Mouse (Mus musculus) ES-E14 (cell line): ENCODE data around the gene Ascl1. TPM values are rescaled to one million over a fixed set of nuclear protein-coding genes. Genes with fewer than 3 reads are reported as not detected.

Experiments used
- DNase-seq: peaks from one replicate; pipeline ENCODE4 v3.0.0-alpha.2; 2013; ENCODE audit warnings: low read depth, low spot score
- H3K27ac ChIP-seq: 2 replicates; pipeline ENCODE4 v1.5.1; 2012; ENCODE audit warnings: low read depth, mild to moderate bottlenecking, low read length, moderate library complexity, mixed read lengths; ENCODE audit not compliant: poor library complexity, insufficient read depth, severe bottlenecking
- H3K36me3 ChIP-seq: 2 replicates; pipeline ENCODE4 v1.6.1; 2012; ENCODE audit warnings: mild to moderate bottlenecking, low read length, moderate library complexity, mixed read lengths; ENCODE audit not compliant: control insufficient read depth, poor library complexity, insufficient read depth, severe bottlenecking
- H3K4me1 ChIP-seq, 2 experiments: fragments of 150-350 bp in 1 of 2; sonication (generic) in 1 of 2; 2 replicates each; pipeline ENCODE4 v1.6.1; 2012; ENCODE audit warnings: low read length in 2 of 2, mild to moderate bottlenecking in 1 of 2, mixed read lengths in 1 of 2; ENCODE audit not compliant: control insufficient read depth in 2 of 2, insufficient read depth in 2 of 2, poor library complexity in 1 of 2
- H3K4me3 ChIP-seq, 2 experiments: fragments of 150-350 bp in 1 of 2; sonication (generic) in 1 of 2; 2 replicates each; pipeline ENCODE4 v1.5.1; 2012; ENCODE audit warnings: low read length in 2 of 2, low read depth in 1 of 2, mild to moderate bottlenecking in 1 of 2, mixed read lengths in 1 of 2; ENCODE audit not compliant: insufficient read depth in 1 of 2, poor library complexity in 1 of 2, severe bottlenecking in 1 of 2
- H3K9ac ChIP-seq: 2 replicates; pipeline ENCODE4 v1.6.1; 2012; ENCODE audit warnings: low read depth, mild to moderate bottlenecking, low read length, mixed read lengths; ENCODE audit not compliant: poor library complexity, insufficient read depth, severe bottlenecking
- H3K9me3 ChIP-seq: fragments of 150-350 bp; sonication (generic); 2 replicates; pipeline ENCODE4 v1.6.1; 2012; ENCODE audit warnings: low read depth, mild to moderate bottlenecking, low read length; ENCODE audit not compliant: control insufficient read depth, insufficient read depth
- CHD2 ChIP-seq: IDR thresholded peaks from 2 replicates; pipeline ENCODE4 v1.6.1; 2014; ENCODE audit warnings: mild to moderate bottlenecking, low read depth, low read length, inconsistent platforms
- HCFC1 ChIP-seq: IDR thresholded peaks from 2 replicates; pipeline ENCODE4 v1.6.1; 2012; ENCODE audit warnings: low read length, inconsistent platforms, borderline replicate concordance; ENCODE audit not compliant: insufficient read depth
- MAFK ChIP-seq: IDR thresholded peaks from 2 replicates; pipeline ENCODE4 v1.6.1; 2014; ENCODE audit warnings: mild to moderate bottlenecking, low read depth, low read length, inconsistent platforms; ENCODE audit not compliant: insufficient read depth
- ZC3H11A ChIP-seq: IDR thresholded peaks from 2 replicates; pipeline ENCODE4 v1.6.1; 2012; ENCODE audit warnings: low read depth, mild to moderate bottlenecking, inconsistent platforms, low read length, borderline replicate concordance
- ZNF384 ChIP-seq: IDR thresholded peaks from 2 replicates; pipeline ENCODE4 v1.6.1; 2012; ENCODE audit warnings: low read depth, low read length, inconsistent platforms
- in situ Hi-C, 2 experiments: fragments of 600-800 bp; cut with MboI; formaldehyde crosslinking; loops; one replicate each; pipeline ENCODE4 v1.15.1; 2025; ENCODE audit warnings: low sequenced_read_pairs in 2 of 2, inconsistent platforms in 1 of 2; ENCODE audit not compliant: unreplicated experiment in 2 of 2
- total RNA-seq: library from RNA; depleted of rRNA; stranded (reverse); fragments of 300-350 nt; gene quantifications from 2 replicates; pipeline ENCODE4 v1.2.3, GENCODE M21; 2012

Gene Ascl1
- total RNA-seq, 1 experiment = 0.22 TPM

DNA sequence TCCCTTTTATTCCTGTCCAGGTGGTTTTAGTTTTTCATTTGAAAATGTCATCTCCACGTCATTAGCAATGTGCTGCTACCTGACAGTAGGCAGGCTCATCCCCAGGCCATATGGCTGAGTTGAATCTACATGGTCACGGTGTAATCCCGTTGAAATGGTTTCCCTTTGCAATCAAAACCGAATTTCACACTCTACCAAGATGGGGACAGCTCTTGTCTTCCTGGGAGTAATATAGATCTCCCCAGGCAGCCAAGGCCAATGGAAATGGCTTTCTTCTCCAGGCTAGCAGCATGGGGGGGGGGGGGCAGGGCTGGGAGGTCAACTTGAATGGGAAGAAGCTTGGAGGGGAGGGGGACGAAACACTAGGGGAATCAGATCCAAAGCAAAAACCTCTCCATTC is 15.6 kb downstream of the Ascl1 start:
- no peaks in the 10 kb centered on the region for H3K9me3 ChIP-seq
- no peak overlapping the region for H3K27ac ChIP-seq
- no peak for TF ChIP-seq ZNF384
- no peak for TF ChIP-seq ZC3H11A
- in situ Hi-C loops = no loop called here
- no peak overlapping the region for H3K4me3 ChIP-seq
- no peaks in the 10 kb centered on the region for H3K4me1 ChIP-seq
- no peak overlapping the region for H3K9ac ChIP-seq
- no peaks in the 10 kb centered on the region for H3K36me3 ChIP-seq
- no peak for DNase-seq

DNA sequence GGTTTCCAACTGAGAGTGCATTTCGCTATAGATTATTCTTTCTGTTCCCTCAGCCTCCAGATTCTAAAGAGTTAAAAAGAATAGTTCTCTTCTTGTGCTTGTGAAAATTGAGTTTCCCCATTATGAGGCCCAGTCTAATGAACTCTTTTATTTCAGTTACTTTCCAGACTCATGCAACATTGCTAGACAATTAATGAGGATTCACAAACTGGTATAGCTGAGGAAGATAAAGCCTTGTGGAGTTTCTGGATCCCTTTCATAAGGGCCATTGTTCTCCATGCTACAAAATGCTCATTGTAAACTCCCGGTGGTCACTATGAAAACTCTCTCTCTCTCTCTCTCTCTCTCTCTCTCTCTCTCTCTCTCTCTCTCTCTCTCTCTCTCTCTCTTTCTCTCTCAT is 18.5 kb downstream of the Ascl1 start:
- TF ChIP-seq ZC3H11A = no peak
- TF ChIP-seq CHD2 = no peak
- TF ChIP-seq HCFC1 = no peak
- TF ChIP-seq MAFK = no peak
- no peaks in the 10 kb centered on the region for H3K9me3 ChIP-seq
- no peak overlapping the region for H3K9ac ChIP-seq
- H3K4me1 ChIP-seq = no peaks in the 10 kb centered on the region
- H3K27ac ChIP-seq = no peak overlapping the region
- H3K4me3 ChIP-seq = no peak overlapping the region
- no peak for DNase-seq
- no peaks in the 10 kb centered on the region for H3K36me3 ChIP-seq
- in situ Hi-C loops = no loop called here

DNA sequence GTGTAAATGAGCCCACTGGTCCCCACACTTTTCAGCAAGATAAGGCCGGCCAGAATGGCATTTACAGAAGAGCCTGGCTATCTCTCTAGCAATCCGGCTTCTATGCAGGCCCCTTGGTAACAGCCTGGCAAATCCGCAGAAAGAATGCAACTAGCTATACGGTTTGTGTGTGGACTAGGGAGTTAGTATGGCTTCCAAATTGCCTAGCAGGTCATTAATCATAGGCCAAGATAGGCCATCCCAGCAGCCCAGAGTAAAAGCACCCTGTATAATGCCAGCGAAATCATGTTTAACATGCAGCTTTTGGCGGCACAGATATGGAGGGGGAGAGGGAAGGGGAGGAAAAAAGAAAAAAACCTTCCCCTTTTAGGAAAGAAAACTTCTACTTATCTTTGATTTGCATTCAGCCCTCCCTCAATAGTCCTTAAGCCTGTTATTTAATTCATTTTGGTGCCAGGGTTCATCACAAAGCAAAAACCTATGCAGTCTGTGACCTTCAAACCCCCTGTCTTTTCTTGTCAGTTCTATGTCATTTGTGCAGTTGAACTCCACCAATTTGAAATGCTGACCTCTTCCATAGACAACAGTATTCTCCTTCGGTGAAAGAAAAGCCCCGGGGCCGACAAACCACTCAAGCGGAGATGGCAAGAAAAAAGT is 19.9 kb downstream of the Ascl1 start:
- H3K9me3 ChIP-seq = no peaks in the 10 kb centered on the region
- no peak for DNase-seq
- no peak overlapping the region for H3K27ac ChIP-seq
- no peaks in the 10 kb centered on the region for H3K4me1 ChIP-seq
- H3K4me3 ChIP-seq = no peak overlapping the region
- in situ Hi-C loops = no loop called here
- H3K9ac ChIP-seq = no peak overlapping the region
- TF ChIP-seq HCFC1 (no peak), ZNF384 (no peak), MAFK (no peak), CHD2 (no peak), ZC3H11A (no peak)
- no peaks in the 10 kb centered on the region for H3K36me3 ChIP-seq

DNA sequence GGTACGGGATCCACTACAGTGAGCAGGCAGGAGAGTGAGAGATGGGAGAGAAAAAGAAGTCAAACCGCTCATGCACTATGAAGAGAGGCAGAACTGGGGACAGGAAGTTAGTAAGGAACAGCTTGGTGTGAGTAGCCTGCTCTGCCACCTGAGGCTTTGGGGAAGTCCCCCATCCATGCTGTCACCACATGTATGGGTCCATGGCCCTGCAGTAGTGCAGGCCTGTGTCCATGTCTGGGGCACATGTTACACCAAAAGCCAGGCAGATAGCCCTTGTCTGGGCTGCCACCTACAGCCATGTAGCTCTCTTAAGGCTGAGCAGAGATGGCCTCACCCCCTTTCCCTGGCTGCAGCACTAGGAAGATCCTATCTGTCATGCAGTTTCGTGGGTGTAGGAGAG is 42.7 kb downstream of the Ascl1 start:
- no peak overlapping the region for H3K27ac ChIP-seq
- H3K36me3 ChIP-seq = no peaks in the 10 kb centered on the region
- no peak overlapping the region for H3K4me3 ChIP-seq
- TF ChIP-seq MAFK = no peak
- no peak for TF ChIP-seq HCFC1
- TF ChIP-seq ZC3H11A = no peak
- TF ChIP-seq ZNF384 = no peak
- TF ChIP-seq CHD2 = no peak
- no peaks in the 10 kb centered on the region for H3K9me3 ChIP-seq
- H3K4me1 ChIP-seq = peaks cover 4 to 5% of the 10 kb centered on the region in 2 experiments; a peak in 1 of 4 replicates
- no peak for DNase-seq
- in situ Hi-C loops = no loop called here
- no peak overlapping the region for H3K9ac ChIP-seq

DNA sequence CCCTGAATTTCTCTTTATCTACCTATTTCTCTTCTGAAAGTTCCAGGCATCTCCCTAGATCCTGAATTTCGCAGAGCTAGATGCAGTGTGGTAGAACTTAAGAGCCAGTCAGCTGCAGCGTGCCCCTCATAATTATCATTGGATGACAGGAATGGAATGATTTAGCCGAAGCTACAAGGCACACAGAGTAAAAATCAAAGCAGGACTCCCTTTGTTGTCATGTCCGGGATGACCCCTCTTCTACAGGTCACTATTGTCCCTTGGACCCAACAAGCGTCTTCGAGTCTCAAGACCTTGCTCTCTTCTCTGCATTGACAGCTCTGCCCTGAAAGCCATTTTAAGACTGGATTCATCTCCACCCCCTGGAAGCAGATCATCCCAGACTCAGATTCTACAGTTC is 44.1 kb downstream of the Ascl1 start:
- in situ Hi-C loops = no loop called here
- Histone ChIP-seq H3K4me1 (peaks cover 4 to 7% of the 10 kb centered on the region in 2 experiments; a peak in 1 of 4 replicates), H3K36me3 (no peaks in the 10 kb centered on the region), H3K27ac (no peak overlapping the region), H3K9me3 (no peaks in the 10 kb centered on the region), H3K9ac (no peak overlapping the region), H3K4me3 (no peak overlapping the region)
- TF ChIP-seq HCFC1 (no peak), ZC3H11A (no peak), ZNF384 (no peak), MAFK (no peak), CHD2 (no peak)
- no peak for DNase-seq
